Mouse (Mus musculus): ENCODE results near the gene 1810043G02Rik. TPM values are rescaled to one million over a fixed set of nuclear protein-coding genes. Genes with fewer than 3 reads are reported as not detected.
"Not testable (repeated sequence)": the region's sequence is repeated elsewhere in the genome, so short reads cannot be mapped to it uniquely, and the experiment has no call there.

The 1810043G02Rik gene
- polyA plus RNA-seq (2015; fragmentation: Nextera tagmentation; extraction: Ambion mirVana), result 23.6 and 26.7 TPM in 2 replicates

GRCm38 (mm10) chr10:77978351-77979350, at the start of gene 1810043G02Rik:
1810043G02Rik (plus strand) TSS chr10:77978524.
- peak within 1 kb of the TSS; percentile 75 for H3K4me3 ChIP-seq (replicated peaks)
- peak; percentile 95 for ATAC-seq (ENCODE audit: insufficient read depth, low FRiP score, low read depth)
- H3K27me3 ChIP-seq (replicated peaks), result no peaks in the 10 kb centered on the region
- H3K36me3 ChIP-seq, result no peaks in the 10 kb centered on the region
- H3K9me3 ChIP-seq, result no peaks in the 10 kb centered on the region
- peaks cover 20% of the 10 kb centered on the region for H3K4me1 ChIP-seq
- H3K9ac ChIP-seq, result peak within 1 kb of the TSS; percentile 65
- WGBS, result 1% methylated on average over 57 of the region's 57 CpGs
- peak within 1 kb of the TSS; percentile 52 for H3K27ac ChIP-seq
- peak within 1 kb of the TSS; percentile 88 for H3K4me2 ChIP-seq

DNA sequence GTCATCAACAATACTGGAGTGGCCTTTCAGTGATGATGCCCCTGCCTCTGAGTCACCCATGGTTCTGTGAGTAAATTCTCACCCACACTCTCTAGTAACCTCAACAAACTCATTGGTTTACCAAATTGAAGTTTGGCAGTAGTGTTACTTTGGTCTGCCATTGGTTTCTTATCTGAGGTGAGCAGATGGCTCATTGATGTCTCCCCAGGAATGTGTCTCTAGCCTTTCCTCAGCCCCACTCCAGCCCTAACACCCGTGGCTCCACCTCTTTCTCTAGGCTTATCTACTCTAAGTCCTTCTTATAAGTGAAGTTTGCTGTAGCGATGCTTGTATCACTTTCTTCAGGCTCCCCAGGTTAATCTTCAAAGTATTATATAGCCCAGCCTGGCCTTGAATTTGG, 38.6 kb upstream of the 1810043G02Rik start:
- Histone ChIP-seq H3K4me1 (no peaks in the 10 kb centered on the region), H3K27ac (no peak overlapping the region), H3K27me3 (replicated peaks) (no peaks in the 10 kb centered on the region), H3K9me3 (no peaks in the 10 kb centered on the region), H3K4me3 (replicated peaks) (no peak overlapping the region), H3K4me2 (no peak overlapping the region), H3K9ac (no peak overlapping the region), H3K36me3 (no peaks in the 10 kb centered on the region)
- ATAC-seq (ENCODE audit: insufficient read depth, low FRiP score, low read depth), result no peak
- 56% methylated on average over 2 of the region's 2 CpGs for WGBS

DNA sequence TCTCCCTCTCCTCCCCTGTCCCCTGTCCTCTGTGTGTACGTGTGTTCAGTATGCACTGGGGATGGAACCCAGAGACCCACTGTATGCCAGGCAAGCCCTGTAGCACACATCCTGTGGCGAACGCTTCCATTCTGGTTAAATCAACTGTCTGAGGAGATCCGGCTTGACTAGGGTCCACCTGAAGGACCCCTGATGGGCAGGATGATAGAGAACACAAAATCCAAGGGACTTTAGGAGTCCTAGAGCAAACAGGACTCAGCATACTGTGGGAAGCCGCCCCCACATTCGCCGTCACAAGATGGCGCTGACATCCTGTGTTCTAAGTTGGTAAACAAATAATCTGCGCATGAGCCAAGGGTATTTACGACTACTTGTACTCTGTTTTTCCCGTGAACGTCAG, 27.9 kb upstream of the 1810043G02Rik start:
- not testable (repeated sequence) for H3K4me3 ChIP-seq (replicated peaks); ATAC-seq (ENCODE audit: insufficient read depth, low FRiP score, low read depth); H3K4me1 ChIP-seq; H3K4me2 ChIP-seq; H3K9me3 ChIP-seq; H3K36me3 ChIP-seq; H3K27me3 ChIP-seq (replicated peaks); H3K27ac ChIP-seq; H3K9ac ChIP-seq
- 92% methylated on average over 10 of the region's 12 CpGs for WGBS

DNA sequence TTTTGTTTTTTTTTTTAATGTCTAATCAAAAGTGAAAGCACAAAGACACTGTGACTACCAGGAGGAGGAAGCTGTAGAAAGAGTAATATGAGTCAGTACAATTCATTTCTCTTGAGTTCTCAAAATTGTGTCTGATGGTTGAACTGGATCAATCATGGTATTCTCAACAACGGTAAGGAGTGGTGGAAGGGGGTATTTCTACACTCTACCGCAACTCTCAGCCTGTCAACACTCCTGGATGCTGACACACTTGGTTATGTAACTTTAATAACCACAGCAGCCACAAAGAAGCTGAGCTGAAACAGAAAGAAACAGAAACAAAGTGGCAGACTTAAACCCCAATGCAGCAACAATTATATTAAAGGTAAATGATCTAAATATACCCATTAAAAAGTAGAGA, 15.6 kb upstream of the 1810043G02Rik start:
- Histone ChIP-seq H3K27ac (no peak overlapping the region), H3K4me3 (replicated peaks) (no peak overlapping the region), H3K4me1 (no peaks in the 10 kb centered on the region), H3K9ac (no peak overlapping the region), H3K27me3 (replicated peaks) (0 out of 2 replicates have a peak, but pooled peaks cover under 1% of the 10 kb centered on the region), H3K36me3 (no peaks in the 10 kb centered on the region), H3K9me3 (no peaks in the 10 kb centered on the region), H3K4me2 (no peak overlapping the region)
- ATAC-seq (ENCODE audit: insufficient read depth, low FRiP score, low read depth), result no peak
- 78% methylated on average over 2 of the region's 2 CpGs for WGBS

DNA sequence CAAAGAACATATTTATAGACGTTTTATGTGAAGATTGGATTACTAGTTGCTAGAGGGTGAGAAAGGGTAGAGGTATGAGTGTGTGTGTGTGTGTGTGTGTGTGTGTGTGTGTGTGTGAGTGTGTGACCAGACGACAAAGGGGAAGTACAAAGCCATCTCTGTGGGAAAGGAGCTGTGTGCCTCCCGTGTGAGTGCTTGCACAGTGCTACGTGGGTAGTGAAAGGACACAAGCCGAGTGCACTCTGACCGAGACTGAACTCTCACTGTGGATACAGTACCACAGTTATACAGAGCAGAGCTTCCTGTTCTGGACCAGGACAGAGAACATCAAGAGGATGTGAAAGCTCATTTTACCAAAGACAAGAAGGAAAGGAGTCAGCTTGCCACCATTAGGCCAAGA, 14.4 kb upstream of the 1810043G02Rik start:
- Histone ChIP-seq H3K9me3 (no peaks in the 10 kb centered on the region), H3K27ac (no peak overlapping the region), H3K4me1 (no peaks in the 10 kb centered on the region), H3K27me3 (replicated peaks) (0 out of 2 replicates have a peak, but pooled peaks cover 12% of the 10 kb centered on the region), H3K36me3 (no peaks in the 10 kb centered on the region), H3K9ac (no peak overlapping the region), H3K4me2 (no peak overlapping the region), H3K4me3 (replicated peaks) (no peak overlapping the region)
- 74% methylated on average over 6 of the region's 6 CpGs for WGBS
- ATAC-seq (ENCODE audit: insufficient read depth, low FRiP score, low read depth), result no peak

DNA sequence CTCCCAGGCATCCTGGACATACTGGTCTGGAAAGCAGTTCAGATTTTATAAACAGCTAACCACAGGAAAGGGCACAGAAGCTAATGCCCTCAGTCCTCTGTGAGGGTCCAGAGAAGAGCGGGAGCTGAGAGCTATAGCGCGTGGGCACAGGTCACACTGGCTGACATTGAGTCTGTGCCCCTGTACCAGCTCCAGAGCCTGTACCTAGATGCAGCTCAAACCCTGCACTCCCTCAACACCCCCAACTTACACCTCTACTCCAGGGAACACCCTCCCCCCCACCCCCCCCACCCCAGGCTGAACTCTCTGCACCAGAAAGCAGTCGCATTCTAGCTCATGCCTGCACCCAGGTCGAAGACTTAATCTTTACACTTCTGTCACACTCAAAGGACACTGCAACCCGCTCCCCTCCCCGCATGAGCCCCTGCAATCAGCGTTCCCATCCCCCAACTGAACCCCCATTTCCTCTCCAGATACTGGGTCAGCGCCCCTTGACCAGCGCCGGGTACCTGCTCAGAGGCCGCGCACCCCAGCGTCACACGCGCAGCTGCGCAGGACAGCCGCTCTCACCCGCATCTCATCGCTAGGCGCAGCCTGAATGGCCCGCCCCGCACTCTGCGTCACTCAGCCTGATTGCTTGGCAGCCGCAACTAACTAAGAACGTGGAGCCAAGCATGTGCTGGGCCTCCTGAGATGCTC, 8.9 kb upstream of the 1810043G02Rik start:
- H3K9me3 ChIP-seq, result no peaks in the 10 kb centered on the region
- 0 out of 2 replicates have a peak, but pooled peaks have one; percentile 53 for ATAC-seq (ENCODE audit: insufficient read depth, low FRiP score, low read depth)
- H3K27me3 ChIP-seq (replicated peaks), result peaks cover 18% of the 10 kb centered on the region
- no peaks in the 10 kb centered on the region for H3K36me3 ChIP-seq
- H3K4me3 ChIP-seq (replicated peaks), result peak overlapping the region; percentile 29
- H3K9ac ChIP-seq, result no peak overlapping the region
- WGBS, result 6% methylated on average over 25 of the region's 26 CpGs
- H3K4me1 ChIP-seq, result peaks cover 4% of the 10 kb centered on the region; the same call in 1 of the 2 replicates
- H3K4me2 ChIP-seq, result peak overlapping the region; percentile 66
- H3K27ac ChIP-seq, result no peak overlapping the region

GRCm38 (mm10) chr10:77969973-77970325, 8.4 kb upstream of the 1810043G02Rik start:
- 0 out of 2 replicates have a peak, but pooled peaks have one; percentile 8 for ATAC-seq (ENCODE audit: insufficient read depth, low FRiP score, low read depth)
- no peaks in the 10 kb centered on the region for H3K9me3 ChIP-seq
- H3K27ac ChIP-seq, result no peak overlapping the region
- peaks cover 18% of the 10 kb centered on the region for H3K27me3 ChIP-seq (replicated peaks)
- no peaks in the 10 kb centered on the region for H3K36me3 ChIP-seq
- peak overlapping the region; percentile 29 for H3K4me3 ChIP-seq (replicated peaks)
- H3K4me2 ChIP-seq, result peak overlapping the region; percentile 66
- 18% methylated on average over 8 of the region's 8 CpGs for WGBS
- no peak overlapping the region for H3K9ac ChIP-seq
- peaks cover 4% of the 10 kb centered on the region; the same call in 1 of the 2 replicates for H3K4me1 ChIP-seq

DNA sequence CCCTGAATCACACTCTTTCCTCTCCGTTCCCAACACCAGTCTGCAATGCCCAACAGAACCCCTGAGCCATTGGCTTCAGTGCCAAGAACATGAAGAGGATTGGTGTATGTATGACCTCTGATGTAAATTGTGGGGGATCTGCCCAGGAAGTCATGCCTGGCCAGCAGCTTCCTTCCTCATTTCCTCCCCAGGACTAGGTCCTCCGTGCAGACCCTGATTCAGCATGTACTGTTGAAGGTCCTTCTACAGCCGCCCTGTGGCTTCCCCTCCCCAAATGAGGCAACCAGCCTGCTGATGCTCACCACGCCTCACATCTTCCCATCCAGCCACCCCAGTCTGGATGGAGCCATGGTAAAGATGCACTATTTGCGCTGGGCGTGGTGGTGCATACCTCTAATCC, 7.8 kb upstream of the 1810043G02Rik start, which contains the start of gene Trpm2:
Gene Trpm2, minus strand, starts transcription at position 83 of the 400 bp plus-strand sequence.
- Histone ChIP-seq H3K27me3 (replicated peaks) (peaks cover 18% of the 10 kb centered on the region), H3K4me3 (replicated peaks) (peak within 1 kb of the TSS; percentile 29), H3K4me2 (peak within 1 kb of the TSS; percentile 66), H3K4me1 (peaks cover 8% of the 10 kb centered on the region; the same call in 1 of the 2 replicates), H3K36me3 (no peaks in the 10 kb centered on the region), H3K27ac (no peak within 1 kb of the TSS), H3K9me3 (no peaks in the 10 kb centered on the region), H3K9ac (no peak within 1 kb of the TSS)
- 81% methylated on average over 6 of the region's 6 CpGs for WGBS
- ATAC-seq (ENCODE audit: insufficient read depth, low FRiP score, low read depth), result 0 out of 2 replicates have a peak, but pooled peaks have one; percentile 7

DNA sequence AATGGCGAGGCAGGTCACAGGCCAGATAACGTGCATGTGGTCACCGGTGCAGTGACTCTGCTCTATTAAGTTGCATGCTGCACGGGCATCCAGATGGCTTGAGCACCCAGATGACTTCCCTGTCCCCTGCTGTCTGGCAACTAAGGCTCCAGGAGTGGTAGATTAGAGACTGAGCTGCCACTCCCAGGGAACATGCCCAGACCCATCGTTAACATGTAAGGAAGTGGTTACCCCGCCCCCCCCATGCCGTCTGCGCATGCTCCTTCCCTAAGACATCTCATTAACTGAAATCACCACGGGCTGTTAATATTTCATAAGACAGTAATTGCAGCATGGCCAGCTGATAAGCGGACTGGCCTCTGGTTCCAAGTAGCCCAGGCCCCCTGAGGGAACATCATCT, 7.1 kb upstream of the 1810043G02Rik start:
- H3K4me3 ChIP-seq (replicated peaks), result no peak overlapping the region
- peaks cover 18% of the 10 kb centered on the region for H3K27me3 ChIP-seq (replicated peaks)
- 83% methylated on average over 10 of the region's 10 CpGs for WGBS
- H3K9me3 ChIP-seq, result no peaks in the 10 kb centered on the region
- no peak for ATAC-seq (ENCODE audit: insufficient read depth, low FRiP score, low read depth)
- no peak overlapping the region for H3K27ac ChIP-seq
- H3K4me1 ChIP-seq, result peaks cover 9% of the 10 kb centered on the region; the same call in 1 of the 2 replicates
- no peak overlapping the region for H3K9ac ChIP-seq
- H3K36me3 ChIP-seq, result no peaks in the 10 kb centered on the region
- H3K4me2 ChIP-seq, result no peak overlapping the region

GRCm38 (mm10) chr10:77971709-77972553, 6.4 kb upstream of the 1810043G02Rik start:
- 63% methylated on average over 17 of the region's 17 CpGs for WGBS
- Histone ChIP-seq H3K9me3 (no peaks in the 10 kb centered on the region), H3K27ac (no peak overlapping the region), H3K4me2 (no peak overlapping the region), H3K4me1 (peaks cover 13% of the 10 kb centered on the region; the same call in 1 of the 2 replicates), H3K27me3 (replicated peaks) (peaks cover 18% of the 10 kb centered on the region), H3K9ac (no peak overlapping the region), H3K4me3 (replicated peaks) (no peak overlapping the region), H3K36me3 (no peaks in the 10 kb centered on the region)
- ATAC-seq (ENCODE audit: insufficient read depth, low FRiP score, low read depth), result no peak

DNA sequence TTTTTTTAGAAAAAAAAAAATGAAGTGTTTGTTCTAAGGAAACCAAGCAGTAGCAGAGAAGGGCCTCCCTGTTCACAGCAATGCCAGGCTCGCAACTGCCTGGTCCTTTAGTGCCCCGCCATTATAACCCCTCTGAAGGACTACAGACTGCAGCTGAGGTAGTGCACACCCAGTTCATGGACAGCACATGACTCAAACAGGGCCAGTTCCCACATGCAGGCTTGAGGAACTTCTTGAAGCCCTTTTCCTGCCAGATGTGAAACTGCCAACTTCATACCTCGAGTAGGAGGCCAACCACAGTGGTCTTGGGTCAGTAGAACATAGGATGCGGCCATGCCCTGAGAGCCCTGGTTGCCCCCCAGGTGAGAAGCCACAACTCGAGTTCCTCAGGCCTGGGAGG, 4.0 kb upstream of the 1810043G02Rik start:
- H3K9ac ChIP-seq, result no peak overlapping the region
- no peaks in the 10 kb centered on the region for H3K36me3 ChIP-seq
- H3K27ac ChIP-seq, result no peak overlapping the region
- H3K27me3 ChIP-seq (replicated peaks), result peaks cover 6% of the 10 kb centered on the region
- H3K4me3 ChIP-seq (replicated peaks), result no peak overlapping the region
- H3K9me3 ChIP-seq, result no peaks in the 10 kb centered on the region
- no peak for ATAC-seq (ENCODE audit: insufficient read depth, low FRiP score, low read depth)
- no peak overlapping the region for H3K4me2 ChIP-seq
- WGBS, result 62% methylated on average over 5 of the region's 5 CpGs
- peaks cover 24% of the 10 kb centered on the region for H3K4me1 ChIP-seq
